Mouse (Mus musculus): Measurements from ENCODE around the gene Lgi1.

DNA sequence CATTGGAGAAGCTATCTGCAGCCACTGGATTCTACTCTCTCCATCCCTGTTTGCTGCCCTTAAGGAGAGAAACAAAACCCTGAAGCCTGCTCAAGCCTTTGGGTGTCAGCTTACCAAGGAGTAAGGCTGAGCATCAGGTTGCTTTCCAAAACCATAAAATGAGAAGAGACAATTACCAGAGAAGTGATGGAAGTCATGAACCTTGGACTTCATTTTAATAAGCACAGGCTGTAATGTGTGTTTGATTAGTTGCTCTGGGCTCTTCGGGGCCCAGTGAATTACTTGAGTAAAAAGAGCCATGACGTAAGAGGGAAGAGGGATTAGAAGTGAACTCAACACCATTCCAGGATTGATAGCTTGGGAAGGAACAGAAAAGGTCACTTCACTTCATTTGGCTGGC, 18.1 kb downstream of the Lgi1 start:
- no peak for TF ChIP-seq POLR2A (IDR thresholded peaks at IDR 0.05; ENCODE audit: control insufficient read depth, low read depth, low read length)
- no peak for TF ChIP-seq CTCF (IDR thresholded peaks at IDR 0.05; ENCODE audit: control insufficient read depth, insufficient read depth, insufficient replicate concordance, low read depth, low read length)

Measured in testis, adult 2 months (tissue).